Mouse (Mus musculus) kidney, embryonic 16.5 days (tissue): Measurements from ENCODE around the gene Ubash3a. TPM values are rescaled to one million over a fixed set of nuclear protein-coding genes. Genes with fewer than 3 reads are reported as not detected.

Experiments
- ATAC-seq: fragments of 200-750 bp; cut with Nextera tagmentation; 2 replicates; pipeline ENCODE4 v1.8.0; 2017; ENCODE audit warnings: moderate TSS enrichment; ENCODE audit not compliant: low FRiP score, low TSS enrichment
- H3K27ac ChIP-seq: fragments of 300-500 bp; sonication (generic); 2 replicates; pipeline ENCODE4 v1.5.1; 2014; ENCODE audit warnings: low read length
- H3K27me3 ChIP-seq: fragments of 300-500 bp; sonication (generic); 2 replicates; pipeline ENCODE4 v1.6.1; 2014; ENCODE audit warnings: low read length, control low read depth, mixed read lengths; ENCODE audit not compliant: insufficient read depth
- H3K36me3 ChIP-seq: fragments of 300-500 bp; sonication (generic); 2 replicates; pipeline ENCODE4 v1.6.1; 2014; ENCODE audit warnings: low read length, control low read depth, mixed read lengths; ENCODE audit not compliant: insufficient read depth
- H3K4me1 ChIP-seq: fragments of 300-500 bp; sonication (generic); 2 replicates; pipeline ENCODE4 v1.6.1; 2014; ENCODE audit warnings: low read length, control low read depth, mixed read lengths; ENCODE audit not compliant: insufficient read depth
- H3K4me2 ChIP-seq: fragments of 300-500 bp; sonication (generic); replicated peaks from 2 replicates; pipeline ENCODE4 v1.6.1; 2014; ENCODE audit warnings: low read depth, low read length
- H3K4me3 ChIP-seq: fragments of 300-500 bp; sonication (generic); 2 replicates; pipeline ENCODE4 v1.5.1; 2014; ENCODE audit warnings: mild to moderate bottlenecking, low read length
- H3K9ac ChIP-seq: fragments of 300-500 bp; sonication (generic); replicated peaks from 2 replicates; pipeline ENCODE4 v1.6.1; 2014; ENCODE audit warnings: low read length
- H3K9me3 ChIP-seq: fragments of 300-500 bp; sonication (generic); 2 replicates; pipeline ENCODE4 v1.6.1; 2016; ENCODE audit warnings: low read length, control low read depth
- WGBS: fragments of 180-500 bp; shearing (Covaris S2); extraction: QIAGEN DNeasy Blood & Tissue Kit; methylation state at CpG from one replicate; pipeline ENCODE4 v1.1.7; 2014; 5-methylcytosine and 5-hydroxymethylcytosine counted together
- polyA plus RNA-seq: library from polyadenylated mRNA; unstranded; fragments of >200 nt; fragmentation: Nextera tagmentation; extraction: Ambion mirVana; gene quantifications from 2 replicates; pipeline ENCODE4 v1.2.1, GENCODE M21; 2015

Gene Ubash3a
- polyA plus RNA-seq, 1 experiment from 2014 or later, result 0.40 TPM

DNA sequence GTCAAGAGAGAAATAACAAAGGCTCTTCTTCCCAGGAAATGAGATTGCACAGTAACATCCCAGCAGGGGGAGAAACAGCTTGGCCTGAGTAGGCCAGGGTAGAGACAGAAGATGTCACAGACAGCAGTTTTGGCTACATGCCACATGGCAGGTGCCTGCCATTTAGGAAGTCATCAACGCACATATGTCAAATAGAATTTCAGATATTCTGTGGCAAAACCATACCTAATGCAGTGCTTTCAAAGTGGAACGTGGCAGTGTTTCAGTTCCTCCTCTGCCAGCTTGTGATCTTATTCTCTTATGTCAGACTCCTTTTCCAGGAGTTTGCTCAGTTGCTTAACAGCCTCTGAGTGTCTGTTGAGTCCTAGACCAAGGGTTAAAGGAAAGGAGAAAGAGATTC, 78.2 kb downstream of the Ubash3a start:
- ATAC-seq, result no peak
- Histone ChIP-seq H3K36me3 (no peaks in the 10 kb centered on the region), H3K9me3 (no peaks in the 10 kb centered on the region), H3K27me3 (no peaks in the 10 kb centered on the region), H3K4me3 (no peak overlapping the region), H3K4me2 (no peak overlapping the region), H3K27ac (no peak overlapping the region), H3K9ac (no peak overlapping the region), H3K4me1 (no peaks in the 10 kb centered on the region)
- WGBS, result 80% methylated on average over 2 of the region's 2 CpGs

DNA sequence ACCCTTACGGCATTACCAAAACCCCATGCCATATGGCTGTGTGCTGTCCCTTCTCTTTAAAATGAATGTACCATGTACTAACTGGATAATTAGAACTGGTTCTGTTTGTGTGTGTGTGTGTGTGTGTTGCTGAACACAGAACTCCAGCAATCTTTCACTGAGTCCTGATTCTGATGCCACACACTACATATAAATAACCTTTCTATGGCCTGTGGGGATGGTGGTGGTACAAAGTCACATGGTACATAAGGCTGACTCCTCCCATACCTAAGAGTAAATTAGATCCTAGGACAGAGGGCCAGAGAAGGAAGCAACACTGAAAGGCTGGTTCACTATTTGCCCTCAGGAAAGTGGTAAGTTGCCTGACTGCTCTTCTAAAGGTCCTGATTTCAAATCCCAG, 78.8 kb downstream of the Ubash3a start, which contains the start of gene Slc37a1:
TSS of gene Slc37a1 (plus strand) at position 301 of the 400 bp plus-strand sequence.
- Histone ChIP-seq H3K4me3 (no peak within 1 kb of the TSS), H3K4me2 (no peak within 1 kb of the TSS), H3K4me1 (no peaks in the 10 kb centered on the region), H3K9me3 (no peaks in the 10 kb centered on the region), H3K27me3 (no peaks in the 10 kb centered on the region), H3K27ac (no peak within 1 kb of the TSS), H3K36me3 (no peaks in the 10 kb centered on the region), H3K9ac (no peak within 1 kb of the TSS)
- ATAC-seq, result no peak
- 100% methylated on average over 1 of the region's 1 CpGs for WGBS

DNA sequence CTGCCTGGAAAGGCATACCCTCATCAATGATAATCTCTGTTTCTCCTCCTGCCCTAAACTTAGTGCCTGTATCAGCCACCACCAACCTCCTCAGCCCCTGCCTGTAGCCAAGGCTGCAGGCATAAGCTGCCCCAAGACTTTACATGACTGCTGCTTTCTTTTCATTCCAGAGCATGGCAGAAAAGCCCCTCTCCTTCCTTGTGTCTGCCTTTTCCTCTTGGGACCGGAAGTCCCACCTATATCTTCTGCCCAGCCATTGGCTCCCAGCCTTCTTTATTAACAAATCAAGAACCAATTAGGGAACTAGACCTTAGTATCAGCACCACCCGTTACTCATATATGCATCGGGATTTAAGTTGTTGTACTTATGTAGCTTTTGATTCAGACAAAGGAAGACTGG, 79.5 kb downstream of the Ubash3a start:
- H3K9me3 ChIP-seq, result no peaks in the 10 kb centered on the region
- H3K4me3 ChIP-seq, result no peak overlapping the region
- whole genome bisulfite sequencing, result 85% methylated on average over 3 of the region's 3 CpGs
- no peak for ATAC-seq
- no peaks in the 10 kb centered on the region for H3K27me3 ChIP-seq
- no peaks in the 10 kb centered on the region for H3K4me1 ChIP-seq
- H3K36me3 ChIP-seq, result no peaks in the 10 kb centered on the region
- no peak overlapping the region for H3K27ac ChIP-seq
- no peak overlapping the region for H3K9ac ChIP-seq
- H3K4me2 ChIP-seq, result no peak overlapping the region

DNA sequence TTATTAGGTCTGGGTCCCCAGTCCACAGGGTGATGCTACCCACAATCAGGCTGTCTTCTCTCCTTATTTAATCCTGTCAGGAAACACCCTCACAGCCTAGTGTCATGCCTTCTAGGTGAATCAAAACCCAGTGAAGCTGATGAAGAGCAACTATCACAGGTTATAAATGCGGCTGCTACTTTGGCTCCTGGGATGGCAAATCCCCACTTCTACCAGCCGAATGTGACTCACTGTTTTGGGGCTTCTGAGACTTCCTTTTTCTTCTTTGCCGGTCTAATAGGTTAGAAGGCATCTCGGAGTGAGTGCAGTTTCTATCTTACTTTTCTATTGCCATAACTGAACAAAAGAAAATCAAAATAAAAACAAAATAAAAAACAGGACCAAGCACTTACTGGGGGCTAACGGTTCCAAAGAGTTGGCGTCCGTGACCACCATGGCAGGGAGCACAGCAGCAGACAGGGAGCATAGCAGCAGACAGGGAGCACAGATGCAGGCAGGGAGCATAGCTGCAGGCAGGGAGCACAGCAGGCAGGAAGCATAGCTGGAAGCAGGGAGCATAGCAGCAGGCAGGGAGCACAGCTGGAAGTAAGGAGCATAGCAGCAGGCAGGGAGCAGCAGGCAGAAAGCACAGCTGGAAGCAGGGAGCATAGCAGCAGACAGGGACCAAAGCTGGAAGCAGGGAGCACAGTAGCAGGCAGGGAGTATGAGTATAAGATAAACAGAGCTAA, 81.5 kb downstream of the Ubash3a start:
- Histone ChIP-seq H3K27me3 (no peaks in the 10 kb centered on the region), H3K4me2 (no peak overlapping the region), H3K4me1 (no peaks in the 10 kb centered on the region), H3K9me3 (no peaks in the 10 kb centered on the region), H3K36me3 (no peaks in the 10 kb centered on the region), H3K9ac (no peak overlapping the region), H3K4me3 (no peak overlapping the region), H3K27ac (no peak overlapping the region)
- WGBS, result 73% methylated on average over 7 of the region's 7 CpGs
- ATAC-seq, result no peak

DNA sequence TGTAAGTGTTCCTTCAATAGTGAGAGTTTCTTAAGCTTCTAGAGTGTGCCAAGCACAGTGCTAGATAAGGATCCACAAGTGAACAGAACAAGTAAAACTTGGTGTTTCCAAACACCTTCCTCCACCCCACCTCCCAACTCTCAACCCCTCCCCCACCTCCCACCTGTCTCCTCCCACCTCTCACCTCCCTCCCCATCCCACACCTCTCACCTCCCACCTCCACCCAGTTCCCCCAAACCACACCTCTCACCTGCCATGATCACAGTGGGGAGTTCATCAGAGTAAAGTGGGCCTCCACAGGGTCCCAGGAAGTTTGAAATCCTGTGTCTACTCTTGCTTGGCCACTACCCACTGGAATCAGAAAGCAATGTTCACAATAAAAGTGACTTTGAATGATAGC, 82.6 kb downstream of the Ubash3a start:
- H3K4me1 ChIP-seq, result peaks cover 2% of the 10 kb centered on the region; the same call in 1 of the 2 replicates
- peaks cover 4% of the 10 kb centered on the region; the same call in 1 of the 2 replicates for H3K27me3 ChIP-seq
- no peaks in the 10 kb centered on the region for H3K9me3 ChIP-seq
- no peak overlapping the region for H3K4me2 ChIP-seq
- no peak overlapping the region for H3K27ac ChIP-seq
- H3K36me3 ChIP-seq, result no peaks in the 10 kb centered on the region
- no peak for ATAC-seq
- H3K4me3 ChIP-seq, result no peak overlapping the region
- no peak overlapping the region for H3K9ac ChIP-seq

DNA sequence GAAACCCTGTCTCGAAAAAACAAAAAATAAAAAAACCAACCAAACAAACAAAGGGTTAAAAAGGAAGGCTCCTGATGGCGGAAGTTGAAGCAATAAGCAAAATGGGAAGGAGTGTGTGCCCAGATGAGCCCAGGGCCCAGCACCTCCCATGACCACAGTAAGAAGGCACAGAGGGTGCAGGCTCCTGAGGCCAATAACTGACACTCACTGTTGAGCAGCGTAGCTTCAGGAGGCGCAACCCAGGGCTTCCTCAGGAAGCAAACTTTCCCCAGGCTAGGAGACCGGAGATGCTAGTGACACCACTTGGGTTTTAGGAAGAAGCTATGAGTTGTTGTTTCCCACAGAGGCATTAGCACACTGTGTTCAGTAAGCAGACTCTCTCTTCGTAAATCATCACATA, 83.2 kb downstream of the Ubash3a start:
- Histone ChIP-seq H3K4me1 (peaks cover 7% of the 10 kb centered on the region; the same call in 1 of the 2 replicates), H3K4me3 (no peak overlapping the region), H3K27ac (no peak overlapping the region), H3K9ac (no peak overlapping the region), H3K36me3 (no peaks in the 10 kb centered on the region), H3K27me3 (peaks cover 8% of the 10 kb centered on the region; the same call in 1 of the 2 replicates), H3K4me2 (no peak overlapping the region), H3K9me3 (no peaks in the 10 kb centered on the region)
- WGBS, result 71% methylated on average over 6 of the region's 6 CpGs
- ATAC-seq, result no peak

DNA sequence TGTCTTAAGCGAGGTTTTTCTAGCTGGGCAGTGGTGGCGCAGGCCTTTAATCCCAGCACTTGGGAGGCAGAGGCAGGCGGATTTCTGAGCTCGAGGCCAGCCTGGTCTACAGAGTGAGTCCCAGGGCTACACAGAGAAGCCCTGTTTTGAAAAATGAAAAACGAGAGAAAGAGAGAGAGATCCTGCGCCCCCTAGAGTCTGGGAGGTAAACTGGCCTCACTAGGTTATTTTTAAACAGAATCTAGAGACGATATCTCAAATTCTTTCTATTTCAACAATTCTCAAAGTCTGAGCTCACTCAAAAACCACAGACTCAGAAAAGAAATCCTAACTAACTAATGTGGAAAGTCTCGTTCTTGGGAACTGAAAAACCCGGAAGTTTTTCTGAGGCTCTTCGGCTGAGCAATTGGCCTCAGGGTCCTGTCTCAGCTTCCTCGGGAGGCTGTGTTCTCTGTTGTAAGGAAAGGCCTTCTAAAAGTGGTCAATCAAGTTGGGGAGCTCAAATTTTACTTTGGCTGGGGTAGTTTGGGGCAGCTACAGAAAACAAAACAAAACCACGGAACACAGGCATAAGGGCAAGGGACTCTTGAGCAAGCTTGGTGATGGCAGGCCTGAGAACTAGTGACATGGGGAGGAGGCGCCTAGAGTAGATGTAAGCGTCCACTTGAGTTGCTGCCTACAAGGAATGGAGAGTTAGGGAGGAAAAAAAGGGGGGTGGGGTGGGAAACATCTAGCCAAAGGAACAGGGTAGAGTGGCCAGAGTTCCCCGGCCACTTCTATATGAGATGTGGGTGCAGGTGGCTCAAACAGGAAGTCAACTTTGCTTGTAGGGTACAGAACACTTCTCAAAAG, 86.9 kb downstream of the Ubash3a start:
- peaks cover 23% of the 10 kb centered on the region for H3K4me1 ChIP-seq
- no peak overlapping the region for H3K4me3 ChIP-seq
- peaks cover 8% of the 10 kb centered on the region for H3K27me3 ChIP-seq
- H3K36me3 ChIP-seq, result no peaks in the 10 kb centered on the region
- H3K27ac ChIP-seq, result no peak overlapping the region
- no peak overlapping the region for H3K4me2 ChIP-seq
- no peaks in the 10 kb centered on the region for H3K9me3 ChIP-seq
- no peak overlapping the region for H3K9ac ChIP-seq
- no peak for ATAC-seq
- 82% methylated on average over 15 of the region's 15 CpGs for WGBS

DNA sequence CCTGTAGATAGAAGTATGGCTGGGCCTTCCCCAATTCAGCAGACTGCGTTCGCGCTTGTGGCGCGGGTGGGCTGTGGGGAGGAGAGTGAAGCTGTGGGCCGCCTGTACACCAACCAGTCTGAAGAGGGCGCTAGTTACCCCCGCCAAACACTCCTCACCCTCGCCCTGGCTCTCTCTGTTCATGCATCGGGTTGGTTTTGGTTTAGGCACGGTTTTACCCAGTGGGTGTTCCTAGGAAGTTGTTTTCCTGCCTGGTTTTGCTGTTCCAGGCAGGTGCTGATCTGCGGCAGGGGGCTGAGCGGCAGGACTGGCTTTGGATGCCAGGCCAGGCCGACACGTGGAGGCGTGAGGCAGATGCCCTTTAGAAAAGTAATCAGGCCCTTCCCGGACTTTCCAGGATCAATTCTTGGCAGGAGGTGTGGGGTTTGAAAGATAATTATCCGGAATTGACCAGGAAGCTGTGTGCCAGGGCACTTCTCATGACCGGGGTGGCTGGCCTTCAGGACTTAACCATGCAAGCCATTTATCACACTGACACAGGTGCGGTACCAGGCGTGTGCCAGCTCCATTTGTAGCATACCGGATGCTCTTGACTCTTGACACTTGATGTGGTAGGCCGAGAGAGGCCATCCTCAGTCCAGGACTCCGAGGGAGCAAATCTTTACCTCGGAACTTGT, 87.7 kb downstream of the Ubash3a start:
- peaks cover 23% of the 10 kb centered on the region for H3K4me1 ChIP-seq
- peak overlapping the region; percentile 71; the same call in 1 of the 2 replicates for H3K9ac ChIP-seq
- H3K4me2 ChIP-seq, result peak overlapping the region; percentile 99
- H3K36me3 ChIP-seq, result no peaks in the 10 kb centered on the region
- no peaks in the 10 kb centered on the region for H3K9me3 ChIP-seq
- 24% methylated on average over 25 of the region's 25 CpGs for WGBS
- peak overlapping the region; percentile 63 for H3K4me3 ChIP-seq
- H3K27ac ChIP-seq, result no peak overlapping the region
- ATAC-seq, result no peak
- H3K27me3 ChIP-seq, result peaks cover 8% of the 10 kb centered on the region

DNA sequence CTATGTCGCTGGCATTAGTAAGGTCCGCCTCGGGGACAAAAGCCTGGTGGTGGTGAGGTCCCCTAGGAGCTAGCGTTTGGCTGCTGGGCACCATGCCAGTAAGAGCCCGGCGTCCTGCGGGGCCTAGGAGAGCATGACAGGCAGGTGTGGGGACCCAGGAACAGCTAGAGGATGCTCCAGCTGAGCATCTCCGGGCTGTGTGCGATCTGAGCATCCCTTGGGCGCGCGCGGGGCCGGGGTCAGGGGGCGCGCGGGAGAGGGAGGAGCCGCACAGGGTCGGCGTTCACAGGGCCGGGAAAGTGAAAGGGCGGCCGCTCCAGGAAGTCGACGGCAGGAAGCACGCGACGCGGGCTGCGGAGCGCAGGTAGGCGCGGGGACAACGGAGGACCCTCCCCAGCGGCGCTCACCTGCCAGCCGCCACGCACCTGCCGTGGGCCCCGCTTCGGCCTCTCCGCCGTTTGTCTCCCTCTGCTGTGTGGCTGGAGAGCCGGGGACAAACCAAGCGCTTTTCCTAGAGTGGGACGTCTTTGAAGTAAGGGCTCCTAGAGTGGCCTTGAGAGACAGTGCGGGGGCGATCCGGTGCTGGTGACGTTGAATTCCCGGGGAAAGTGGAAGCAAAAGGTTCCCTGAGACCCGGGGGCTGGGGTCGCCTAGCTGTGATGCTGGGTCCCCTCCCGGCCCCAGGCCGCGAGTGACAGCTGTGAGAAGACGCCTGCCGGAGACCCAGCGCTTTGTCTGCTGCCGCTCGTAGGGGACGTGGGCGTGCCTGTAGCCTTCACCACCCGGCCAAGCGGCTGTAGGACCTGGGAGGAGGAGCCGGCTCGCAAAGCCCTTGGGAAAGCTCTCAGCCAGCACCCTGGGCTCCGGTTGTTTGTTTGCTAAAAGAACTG, 88.5 kb downstream of the Ubash3a start:
- H3K27ac ChIP-seq, result no peak overlapping the region
- ATAC-seq, result peak; percentile 81
- H3K36me3 ChIP-seq, result no peaks in the 10 kb centered on the region
- peak overlapping the region; percentile 99 for H3K4me2 ChIP-seq
- WGBS, result under 1% methylated on average over 67 of the region's 68 CpGs
- no peaks in the 10 kb centered on the region for H3K9me3 ChIP-seq
- H3K9ac ChIP-seq, result peak overlapping the region; percentile 71
- H3K4me1 ChIP-seq, result peaks cover 23% of the 10 kb centered on the region
- peak overlapping the region; percentile 63 for H3K4me3 ChIP-seq
- H3K27me3 ChIP-seq, result peaks cover 8% of the 10 kb centered on the region
